Mouse (Mus musculus): ENCODE results near the gene Adgrg3. TPM values are rescaled to one million over a fixed set of nuclear protein-coding genes. Genes with fewer than 3 reads are reported as not detected.

Gene Adgrg3
- polyA plus RNA-seq, 1 experiment = 9.1 TPM

- Histone ChIP-seq H3ac (ENCODE audit: control insufficient read depth, insufficient read length) (no peak overlapping the region), H3K79me2 (ENCODE audit: control insufficient read depth, insufficient read depth) (no peaks in the 10 kb centered on the region), H3K27me3 (ENCODE audit: control insufficient read depth, insufficient read depth, insufficient read length) (no peaks in the 10 kb centered on the region), H3K36me3 (ENCODE audit: control insufficient read depth, insufficient read depth) (no peaks in the 10 kb centered on the region), H3K4me2 (ENCODE audit: low read depth) (no peak overlapping the region), H3K4me3 (no peak overlapping the region)
- TF ChIP-seq SRF (IDR thresholded peaks at IDR 0.05; ENCODE audit: control insufficient read depth, insufficient read length, low read depth) (no peak), USF1 (IDR thresholded peaks at IDR 0.05; ENCODE audit: low read depth) (no peak), MYOD1 (IDR thresholded peaks at IDR 0.05; ENCODE audit: control insufficient read depth in 1 of 3, insufficient read length in 2 of 3, low read depth in 2 of 3) (no peak), TCF3 (IDR thresholded peaks at IDR 0.05; ENCODE audit: insufficient read length, low read depth) (no peak), CEBPB (IDR thresholded peaks at IDR 0.05; ENCODE audit: insufficient read depth, poor library complexity, severe bottlenecking) (no peak), REST (IDR thresholded peaks at IDR 0.05; ENCODE audit: insufficient read depth, insufficient read length) (no peak), POLR2A (IDR thresholded peaks at IDR 0.05; ENCODE audit: insufficient read length, low read depth) (no peak), E2F4 (IDR thresholded peaks at IDR 0.05; ENCODE audit: insufficient read depth) (no peak), POLR2AphosphoS2 (IDR thresholded peaks at IDR 0.05; ENCODE audit: insufficient read length, low read depth) (no peak), TCF12 (IDR thresholded peaks at IDR 0.05; ENCODE audit: insufficient read depth, poor library complexity, severe bottlenecking) (no peak), MYOG (IDR thresholded peaks at IDR 0.05; ENCODE audit: control insufficient read depth in 1 of 3, insufficient read depth in 1 of 3, insufficient read length in 2 of 3, low read depth in 2 of 3) (no peak), MAX (IDR thresholded peaks at IDR 0.05; ENCODE audit: low read depth) (no peak)
Measured at GRCm38 (mm10) chr8:94999956-95000355, 17.5 kb upstream of the Adgrg3 start.

- TF ChIP-seq E2F4 (IDR thresholded peaks at IDR 0.05; ENCODE audit: insufficient read depth) = no peak
- TF ChIP-seq USF1 (IDR thresholded peaks at IDR 0.05; ENCODE audit: low read depth) = no peak
- TF ChIP-seq POLR2AphosphoS2 (IDR thresholded peaks at IDR 0.05; ENCODE audit: insufficient read length, low read depth) = no peak
- TF ChIP-seq TCF3 (IDR thresholded peaks at IDR 0.05; ENCODE audit: insufficient read length, low read depth) = no peak
- TF ChIP-seq MAX (IDR thresholded peaks at IDR 0.05; ENCODE audit: low read depth) = no peak
- no peak for TF ChIP-seq MYOD1 (IDR thresholded peaks at IDR 0.05; ENCODE audit: control insufficient read depth in 1 of 3, insufficient read length in 2 of 3, low read depth in 2 of 3)
- no peak for TF ChIP-seq SRF (IDR thresholded peaks at IDR 0.05; ENCODE audit: control insufficient read depth, insufficient read length, low read depth)
- no peak for TF ChIP-seq REST (IDR thresholded peaks at IDR 0.05; ENCODE audit: insufficient read depth, insufficient read length)
- TF ChIP-seq MYOG (IDR thresholded peaks at IDR 0.05; ENCODE audit: control insufficient read depth in 1 of 3, insufficient read depth in 1 of 3, insufficient read length in 2 of 3, low read depth in 2 of 3) = no peak
- no peak for TF ChIP-seq POLR2A (IDR thresholded peaks at IDR 0.05; ENCODE audit: insufficient read length, low read depth)
- no peak for TF ChIP-seq CEBPB (IDR thresholded peaks at IDR 0.05; ENCODE audit: insufficient read depth, poor library complexity, severe bottlenecking)
- TF ChIP-seq TCF12 (IDR thresholded peaks at IDR 0.05; ENCODE audit: insufficient read depth, poor library complexity, severe bottlenecking) = no peak
- Histone ChIP-seq H3K4me2 (ENCODE audit: low read depth) (peak overlapping the region; percentile 8), H3K27me3 (ENCODE audit: control insufficient read depth, insufficient read depth, insufficient read length) (no peaks in the 10 kb centered on the region), H3K4me3 (no peak overlapping the region), H3K36me3 (ENCODE audit: control insufficient read depth, insufficient read depth) (no peaks in the 10 kb centered on the region), H3K79me2 (ENCODE audit: control insufficient read depth, insufficient read depth) (no peaks in the 10 kb centered on the region), H3ac (ENCODE audit: control insufficient read depth, insufficient read length) (no peak overlapping the region)
Measured at GRCm38 (mm10) chr8:95000684-95001083, 16.8 kb upstream of the Adgrg3 start.

GRCm38 (mm10) chr8:95001165-95001564, 16.3 kb upstream of the Adgrg3 start:
- H3K4me2 ChIP-seq (ENCODE audit: low read depth) = no peak overlapping the region
- H3K79me2 ChIP-seq (ENCODE audit: control insufficient read depth, insufficient read depth) = no peaks in the 10 kb centered on the region
- H3K36me3 ChIP-seq (ENCODE audit: control insufficient read depth, insufficient read depth) = no peaks in the 10 kb centered on the region
- H3K27me3 ChIP-seq (ENCODE audit: control insufficient read depth, insufficient read depth, insufficient read length) = no peaks in the 10 kb centered on the region
- TF ChIP-seq MYOG (IDR thresholded peaks at IDR 0.05; ENCODE audit: control insufficient read depth in 1 of 3, insufficient read depth in 1 of 3, insufficient read length in 2 of 3, low read depth in 2 of 3) (no peak), POLR2A (IDR thresholded peaks at IDR 0.05; ENCODE audit: insufficient read length, low read depth) (no peak), MAX (IDR thresholded peaks at IDR 0.05; ENCODE audit: low read depth) (no peak), TCF12 (IDR thresholded peaks at IDR 0.05; ENCODE audit: insufficient read depth, poor library complexity, severe bottlenecking) (no peak), E2F4 (IDR thresholded peaks at IDR 0.05; ENCODE audit: insufficient read depth) (no peak), CEBPB (IDR thresholded peaks at IDR 0.05; ENCODE audit: insufficient read depth, poor library complexity, severe bottlenecking) (no peak), TCF3 (IDR thresholded peaks at IDR 0.05; ENCODE audit: insufficient read length, low read depth) (no peak), REST (IDR thresholded peaks at IDR 0.05; ENCODE audit: insufficient read depth, insufficient read length) (no peak), POLR2AphosphoS2 (IDR thresholded peaks at IDR 0.05; ENCODE audit: insufficient read length, low read depth) (no peak), USF1 (IDR thresholded peaks at IDR 0.05; ENCODE audit: low read depth) (no peak), MYOD1 (IDR thresholded peaks at IDR 0.05; ENCODE audit: control insufficient read depth in 1 of 3, insufficient read length in 2 of 3, low read depth in 2 of 3) (no peak)
- H3ac ChIP-seq (ENCODE audit: control insufficient read depth, insufficient read length) = no peak overlapping the region
- no peak overlapping the region for H3K4me3 ChIP-seq

- H3ac ChIP-seq (ENCODE audit: control insufficient read depth, insufficient read length) = no peak overlapping the region
- no peaks in the 10 kb centered on the region for H3K36me3 ChIP-seq (ENCODE audit: control insufficient read depth, insufficient read depth)
- no peaks in the 10 kb centered on the region for H3K27me3 ChIP-seq (ENCODE audit: control insufficient read depth, insufficient read depth, insufficient read length)
- TF ChIP-seq MAX (IDR thresholded peaks at IDR 0.05; ENCODE audit: low read depth) = no peak
- no peak for TF ChIP-seq REST (IDR thresholded peaks at IDR 0.05; ENCODE audit: insufficient read depth, insufficient read length)
- TF ChIP-seq CEBPB (IDR thresholded peaks at IDR 0.05; ENCODE audit: insufficient read depth, poor library complexity, severe bottlenecking) = no peak
- no peak for TF ChIP-seq E2F4 (IDR thresholded peaks at IDR 0.05; ENCODE audit: insufficient read depth)
- TF ChIP-seq POLR2AphosphoS2 (IDR thresholded peaks at IDR 0.05; ENCODE audit: insufficient read length, low read depth) = no peak
- TF ChIP-seq TCF12 (IDR thresholded peaks at IDR 0.05; ENCODE audit: insufficient read depth, poor library complexity, severe bottlenecking) = no peak
- no peak for TF ChIP-seq MYOG (IDR thresholded peaks at IDR 0.05; ENCODE audit: control insufficient read depth in 1 of 3, insufficient read depth in 1 of 3, insufficient read length in 2 of 3, low read depth in 2 of 3)
- TF ChIP-seq POLR2A (IDR thresholded peaks at IDR 0.05; ENCODE audit: insufficient read length, low read depth) = no peak
- no peak for TF ChIP-seq USF1 (IDR thresholded peaks at IDR 0.05; ENCODE audit: low read depth)
- no peak for TF ChIP-seq TCF3 (IDR thresholded peaks at IDR 0.05; ENCODE audit: insufficient read length, low read depth)
- no peak for TF ChIP-seq MYOD1 (IDR thresholded peaks at IDR 0.05; ENCODE audit: control insufficient read depth in 1 of 3, insufficient read length in 2 of 3, low read depth in 2 of 3)
- TF ChIP-seq SRF (IDR thresholded peaks at IDR 0.05; ENCODE audit: control insufficient read depth, insufficient read length, low read depth) = no peak
- no peaks in the 10 kb centered on the region for H3K79me2 ChIP-seq (ENCODE audit: control insufficient read depth, insufficient read depth)
- H3K4me2 ChIP-seq (ENCODE audit: low read depth) = peak overlapping the region; percentile 27
- no peak overlapping the region for H3K4me3 ChIP-seq
Measured at GRCm38 (mm10) chr8:95001655-95002054, 15.8 kb upstream of the Adgrg3 start.

Data from myocyte (in vitro differentiated cells).